Mouse (Mus musculus): ENCODE measurements at regions not wholly inside any gene's neighbourhood (a gene's known extent, or its start where the extent isn't known, plus 50 kb on each side); places are given as distances from the start of the nearest gene placed in this dataset.

DNA sequence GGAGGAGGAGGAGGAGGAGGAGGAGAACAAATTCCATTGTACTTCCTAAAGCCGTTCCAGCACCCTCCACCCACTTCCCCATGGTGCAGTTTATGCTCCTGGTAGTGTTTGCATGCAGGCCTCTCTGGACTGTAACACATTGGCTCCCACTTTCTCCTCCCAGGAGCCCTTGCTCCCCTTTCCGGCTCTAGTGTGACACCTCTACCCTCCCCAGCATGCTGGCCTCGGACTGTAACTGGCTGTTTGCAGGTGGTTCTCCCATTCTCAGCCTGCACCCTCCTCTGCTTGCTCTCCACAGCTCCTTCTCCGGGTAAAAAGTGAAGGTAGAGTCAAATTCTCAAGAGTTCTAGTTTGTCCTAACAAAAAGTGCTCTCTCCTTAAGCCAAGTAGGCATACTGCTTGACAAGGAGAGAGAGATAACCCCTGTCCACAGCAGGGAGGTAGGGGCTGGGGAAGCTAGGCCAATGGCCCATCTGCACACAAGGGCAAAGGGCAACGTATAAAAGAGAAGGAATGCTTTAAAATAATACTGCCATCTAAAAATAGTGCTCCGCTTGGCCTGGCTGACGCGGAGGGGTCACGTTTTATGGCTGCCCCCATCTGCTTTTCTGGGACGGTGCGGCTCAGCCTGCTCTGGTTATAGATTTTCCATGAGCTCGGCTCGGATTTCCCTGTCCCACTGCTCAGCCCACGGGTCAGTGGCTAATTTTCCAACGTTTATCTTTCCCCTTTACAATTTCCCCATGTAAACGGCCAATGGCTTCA, 82.4 kb upstream of the Gm12830 start:
- Histone ChIP-seq H3K4me3 (ENCODE audit: low read depth, low read length) (no peak overlapping the region), H3K36me3 (ENCODE audit: control insufficient read depth, insufficient read depth, low read length) (no peaks in the 10 kb centered on the region), H3K27me3 (replicated peaks; ENCODE audit: control insufficient read depth, insufficient read depth, low read length) (no peaks in the 10 kb centered on the region), H3K9ac (ENCODE audit: low read length) (no peak overlapping the region), H3K4me1 (ENCODE audit: control insufficient read depth, insufficient read depth, low read length) (no peaks in the 10 kb centered on the region), H3K4me2 (ENCODE audit: low read length) (no peak overlapping the region), H3K27ac (ENCODE audit: low read depth, low read length) (no peak overlapping the region), H3K9me3 (replicated peaks; ENCODE audit: control insufficient read depth, low read length) (no peaks in the 10 kb centered on the region)
- 76% methylated on average over 16 of the region's 16 CpGs for WGBS
- ATAC-seq (no peak), DNase-seq (ENCODE audit: low spot score) (no peak)

DNA sequence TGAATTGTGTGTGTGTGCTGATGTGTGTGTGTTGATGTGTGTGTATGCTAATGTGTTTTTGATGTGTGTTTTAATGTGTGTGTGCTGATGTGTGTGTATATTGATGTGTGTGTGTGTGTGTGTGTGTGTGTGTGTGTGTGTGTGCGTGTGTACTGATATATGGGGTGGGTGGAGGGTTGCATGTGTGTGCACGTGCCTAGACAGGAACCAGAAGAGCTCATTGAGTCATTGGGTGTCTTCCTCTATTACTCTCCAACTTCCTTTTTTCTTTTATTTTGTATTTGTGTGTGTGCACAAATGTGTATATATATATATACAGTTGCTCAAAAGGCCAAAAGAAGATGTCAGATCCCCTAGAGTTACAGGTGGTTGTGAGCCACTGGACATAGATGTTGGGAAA, 73.4 kb upstream of the Gm12830 start:
- ATAC-seq, result no peak
- no peak for DNase-seq (ENCODE audit: low spot score)
- H3K4me3 ChIP-seq (ENCODE audit: low read depth, low read length), result no peak overlapping the region
- H3K36me3 ChIP-seq (ENCODE audit: control insufficient read depth, insufficient read depth, low read length), result no peaks in the 10 kb centered on the region
- H3K27me3 ChIP-seq (replicated peaks; ENCODE audit: control insufficient read depth, insufficient read depth, low read length), result no peaks in the 10 kb centered on the region
- no peak overlapping the region for H3K9ac ChIP-seq (ENCODE audit: low read length)
- peaks cover 9% of the 10 kb centered on the region; the same call in 1 of the 2 replicates for H3K9me3 ChIP-seq (replicated peaks; ENCODE audit: control insufficient read depth, low read length)
- no peak overlapping the region for H3K4me2 ChIP-seq (ENCODE audit: low read length)
- H3K27ac ChIP-seq (ENCODE audit: low read depth, low read length), result no peak overlapping the region
- 81% methylated on average over 2 of the region's 2 CpGs for WGBS
- no peaks in the 10 kb centered on the region for H3K4me1 ChIP-seq (ENCODE audit: control insufficient read depth, insufficient read depth, low read length)

DNA sequence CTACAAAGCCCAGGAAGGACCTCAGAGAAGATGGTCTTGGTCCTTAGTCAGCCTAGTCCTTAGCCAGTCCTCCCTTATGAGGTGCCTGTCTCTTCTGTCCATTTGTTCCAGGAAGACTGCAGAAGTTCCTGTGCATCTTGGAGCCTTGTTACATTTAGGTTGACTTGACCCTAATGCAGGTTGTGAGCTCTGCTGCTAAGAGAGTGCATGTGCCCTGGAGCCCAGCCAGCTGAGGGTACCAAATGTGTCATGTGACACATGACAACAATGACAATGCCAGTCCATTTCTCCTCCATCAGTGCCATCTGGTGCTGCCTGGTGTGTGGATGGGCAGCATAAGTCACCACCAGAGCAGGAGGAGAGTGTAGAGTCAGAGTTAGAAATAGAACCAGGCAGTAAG, 61.7 kb upstream of the Gm12830 start:
- ATAC-seq, result no peak
- Histone ChIP-seq H3K27ac (ENCODE audit: low read depth, low read length) (no peak overlapping the region), H3K4me2 (ENCODE audit: low read length) (no peak overlapping the region), H3K36me3 (ENCODE audit: control insufficient read depth, insufficient read depth, low read length) (no peaks in the 10 kb centered on the region), H3K9ac (ENCODE audit: low read length) (no peak overlapping the region), H3K9me3 (replicated peaks; ENCODE audit: control insufficient read depth, low read length) (peaks cover 4% of the 10 kb centered on the region; the same call in 1 of the 2 replicates), H3K4me1 (ENCODE audit: control insufficient read depth, insufficient read depth, low read length) (no peaks in the 10 kb centered on the region), H3K27me3 (replicated peaks; ENCODE audit: control insufficient read depth, insufficient read depth, low read length) (no peaks in the 10 kb centered on the region), H3K4me3 (ENCODE audit: low read depth, low read length) (no peak overlapping the region)
- no peak for DNase-seq (ENCODE audit: low spot score)

DNA sequence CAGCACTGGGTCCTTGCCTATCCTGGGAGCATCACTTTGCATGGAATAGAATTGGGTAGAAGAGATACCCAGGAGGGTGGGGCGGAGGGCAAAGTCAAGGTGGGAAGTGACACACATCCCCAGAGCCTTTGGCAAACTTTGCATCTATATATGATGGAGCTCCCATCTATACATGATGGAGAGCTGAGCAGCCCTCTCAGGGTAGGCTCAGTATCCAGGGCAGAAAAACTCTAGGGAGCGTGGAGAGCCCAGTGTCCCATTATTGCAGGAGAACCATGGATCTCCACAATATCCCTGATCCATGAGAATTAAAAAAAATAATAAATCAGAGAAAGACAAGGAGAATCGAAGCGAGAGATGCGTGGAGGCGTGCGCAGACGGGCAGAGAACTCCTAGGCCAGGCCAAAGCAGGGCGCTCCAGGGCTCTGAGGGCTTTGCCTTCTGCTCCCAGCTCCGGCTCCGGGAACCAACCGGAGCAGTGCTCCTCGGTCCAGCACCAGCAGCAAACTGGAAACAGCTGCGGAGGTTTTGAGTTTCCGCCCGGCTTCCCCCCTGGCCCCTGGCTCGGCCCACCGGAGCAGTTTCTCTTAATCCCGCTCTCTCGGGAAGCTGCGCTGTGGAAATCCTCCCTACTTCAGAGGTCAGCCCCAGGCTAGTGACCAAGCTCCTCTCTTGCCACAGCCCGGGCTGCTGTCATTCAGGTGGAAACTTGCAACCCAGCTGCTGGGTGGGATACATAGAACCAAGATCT, 54.7 kb upstream of the Gm12830 start:
- Histone ChIP-seq H3K27me3 (replicated peaks; ENCODE audit: control insufficient read depth, insufficient read depth, low read length) (no peaks in the 10 kb centered on the region), H3K4me3 (ENCODE audit: low read depth, low read length) (no peak overlapping the region), H3K36me3 (ENCODE audit: control insufficient read depth, insufficient read depth, low read length) (no peaks in the 10 kb centered on the region), H3K9me3 (replicated peaks; ENCODE audit: control insufficient read depth, low read length) (no peaks in the 10 kb centered on the region), H3K27ac (ENCODE audit: low read depth, low read length) (no peak overlapping the region), H3K9ac (ENCODE audit: low read length) (no peak overlapping the region), H3K4me1 (ENCODE audit: control insufficient read depth, insufficient read depth, low read length) (no peaks in the 10 kb centered on the region), H3K4me2 (ENCODE audit: low read length) (no peak overlapping the region)
- ATAC-seq (no peak), DNase-seq (ENCODE audit: low spot score) (no peak)
- WGBS, result 57% methylated on average over 22 of the region's 22 CpGs
